Mouse (Mus musculus) testis, postnatal 14 days (tissue): ENCODE data around the gene Hmgcs1.
A peak's percentile ranks its signal among the peaks of the same experiment; 100 is the strongest.
"Not testable (repeated sequence)": the region's sequence is repeated elsewhere in the genome, so short reads cannot be mapped to it uniquely, and the experiment has no call there.

Source experiments
- DNase-seq: peaks from one replicate; pipeline ENCODE4 v3.0.0; 2021; ENCODE audit warnings: low spot score

The Hmgcs1 gene

GRCm38 (mm10) chr13:119690039-119690728 lies at the start of gene Hmgcs1:
Gene Hmgcs1 (plus strand): TSS chr13:119690379.
- DNase-seq, result peak; percentile 99

- no peak for DNase-seq
Observed at GRCm38 (mm10) chr13:119640504-119640903, 49.7 kb upstream of the Hmgcs1 start.

- DNase-seq, result no peak
Observed at GRCm38 (mm10) chr13:119641145-119641544, 49.0 kb upstream of the Hmgcs1 start.

- no peak for DNase-seq
Observed at GRCm38 (mm10) chr13:119644769-119645168, 45.4 kb upstream of the Hmgcs1 start.

GRCm38 (mm10) chr13:119646511-119646910 lies 43.7 kb upstream of the Hmgcs1 start:
- DNase-seq, result no peak

- no peak for DNase-seq
Observed at GRCm38 (mm10) chr13:119648891-119649698, 41.1 kb upstream of the Hmgcs1 start.

- DNase-seq, result no peak
Observed at GRCm38 (mm10) chr13:119649699-119650046, 40.5 kb upstream of the Hmgcs1 start.

GRCm38 (mm10) chr13:119654734-119655133 lies 35.4 kb upstream of the Hmgcs1 start:
- DNase-seq, result no peak

- no peak for DNase-seq
Observed at GRCm38 (mm10) chr13:119656246-119656645, 33.9 kb upstream of the Hmgcs1 start.

- no peak for DNase-seq
Observed at GRCm38 (mm10) chr13:119656846-119657416, 33.2 kb upstream of the Hmgcs1 start.

GRCm38 (mm10) chr13:119661420-119661819 lies 28.8 kb upstream of the Hmgcs1 start:
- not testable (repeated sequence) for DNase-seq

- DNase-seq, result no peak
Observed at GRCm38 (mm10) chr13:119678794-119679193, 11.4 kb upstream of the Hmgcs1 start.

GRCm38 (mm10) chr13:119679721-119680120 lies 10.5 kb upstream of the Hmgcs1 start:
- no peak for DNase-seq

GRCm38 (mm10) chr13:119681161-119681560 lies 9.0 kb upstream of the Hmgcs1 start:
- no peak for DNase-seq

- no peak for DNase-seq
Observed at GRCm38 (mm10) chr13:119684416-119685177, 5.6 kb upstream of the Hmgcs1 start.

GRCm38 (mm10) chr13:119689709-119690038 lies 505 bp upstream of the Hmgcs1 start:
- no peak for DNase-seq

GRCm38 (mm10) chr13:119690876-119691620 lies 869 bp downstream of the Hmgcs1 start:
- peak; percentile 45 for DNase-seq

- DNase-seq, result not testable (repeated sequence)
Observed at GRCm38 (mm10) chr13:119691958-119692357, 1.8 kb downstream of the Hmgcs1 start.

- DNase-seq, result no peak
Observed at GRCm38 (mm10) chr13:119695676-119696075, 5.5 kb downstream of the Hmgcs1 start.

GRCm38 (mm10) chr13:119696496-119696895 lies 6.3 kb downstream of the Hmgcs1 start:
- DNase-seq, result no peak

- DNase-seq, result no peak
Observed at GRCm38 (mm10) chr13:119698436-119698835, 8.3 kb downstream of the Hmgcs1 start.

GRCm38 (mm10) chr13:119704280-119704679 lies 14.1 kb downstream of the Hmgcs1 start:
- DNase-seq, result no peak
